Mouse (Mus musculus) hindbrain, embryonic 14.5 days (tissue): ENCODE data around the gene A930017K11Rik. TPM values are rescaled to one million over a fixed set of nuclear protein-coding genes. Genes with fewer than 3 reads are reported as not detected.

Source experiments
- ATAC-seq: fragments of 200-750 bp; cut with Nextera tagmentation; 2 replicates; pipeline ENCODE4 v1.8.0; 2017; ENCODE audit warnings: moderate number of reproducible peaks, mild to moderate bottlenecking, moderate TSS enrichment, moderate library complexity; ENCODE audit not compliant: low FRiP score
- DNase-seq: peaks from one replicate; pipeline ENCODE4 v3.0.0-alpha.2; 2015; ENCODE audit warnings: low spot score
- H3K27ac ChIP-seq: fragments of 300-500 bp; sonication (generic); 2 replicates; pipeline ENCODE4 v1.5.1; 2014; ENCODE audit warnings: mild to moderate bottlenecking, moderate library complexity
- H3K27me3 ChIP-seq: fragments of 300-500 bp; sonication (generic); 2 replicates; pipeline ENCODE4 v1.6.1; 2014; ENCODE audit warnings: mild to moderate bottlenecking, low read length, mixed read lengths; ENCODE audit not compliant: control insufficient read depth, insufficient read depth
- H3K36me3 ChIP-seq: fragments of 300-500 bp; sonication (generic); replicated peaks from 2 replicates; pipeline ENCODE4 v1.6.1; 2014; ENCODE audit not compliant: control insufficient read depth, insufficient read depth
- H3K4me1 ChIP-seq: fragments of 300-500 bp; sonication (generic); replicated peaks from 2 replicates; pipeline ENCODE4 v1.6.1; 2014; ENCODE audit warnings: antibody characterized with exemption, low read length, mixed read lengths; ENCODE audit not compliant: control insufficient read depth, insufficient read depth
- H3K4me2 ChIP-seq: fragments of 300-500 bp; sonication (generic); replicated peaks from 2 replicates; pipeline ENCODE4 v1.6.1; 2014; ENCODE audit warnings: mild to moderate bottlenecking, moderate library complexity
- H3K4me3 ChIP-seq: fragments of 300-500 bp; sonication (generic); replicated peaks from 2 replicates; pipeline ENCODE4 v1.5.1; 2014; ENCODE audit warnings: mild to moderate bottlenecking, low read length
- H3K9ac ChIP-seq: fragments of 300-500 bp; sonication (generic); 2 replicates; pipeline ENCODE4 v1.6.1; 2014
- H3K9me3 ChIP-seq: fragments of 300-500 bp; sonication (generic); 2 replicates; pipeline ENCODE4 v1.6.1; 2016; ENCODE audit warnings: low read length; ENCODE audit not compliant: control insufficient read depth
- WGBS: fragments of 180-500 bp; shearing (Covaris S2); extraction: QIAGEN DNeasy Blood & Tissue Kit; methylation state at CpG from one replicate; pipeline ENCODE4 v1.1.7; 2014; 5-methylcytosine and 5-hydroxymethylcytosine counted together
- polyA plus RNA-seq: library from polyadenylated mRNA; unstranded; fragments of >200 nt; fragmentation: Nextera tagmentation; extraction: Ambion mirVana; gene quantifications from 2 replicates; pipeline ENCODE4 v1.2.1, GENCODE M21; 2014

A930017K11Rik gene
- polyA plus RNA-seq, 1 experiment from 2014 or later, result 0.44 TPM

DNA sequence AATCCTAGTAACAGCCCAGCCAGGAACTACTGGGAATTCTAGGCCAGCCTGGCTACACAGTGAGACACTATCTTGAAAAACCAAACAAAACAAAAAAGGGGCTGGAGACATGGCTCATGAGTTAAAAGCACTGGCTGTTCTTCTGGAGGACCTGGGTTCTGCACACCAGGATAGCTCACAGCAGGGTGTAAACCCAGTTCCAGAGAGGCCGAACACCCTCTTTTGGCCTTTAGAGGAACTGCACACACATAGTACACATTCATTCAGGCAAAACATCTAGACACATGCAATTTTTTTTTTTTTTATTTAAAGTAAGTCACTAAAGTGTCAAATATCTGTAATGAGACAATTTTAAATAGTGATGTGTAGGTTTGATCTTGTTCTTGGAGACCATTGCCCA lies 52.2 kb downstream of the A930017K11Rik start:
- ATAC-seq (no peak), DNase-seq (no peak)
- H3K4me2 ChIP-seq, result no peak overlapping the region
- no peak overlapping the region for H3K9ac ChIP-seq
- H3K27me3 ChIP-seq, result no peaks in the 10 kb centered on the region
- H3K4me1 ChIP-seq, result no peaks in the 10 kb centered on the region
- 100% methylated on average over 1 of the region's 1 CpGs for WGBS
- no peaks in the 10 kb centered on the region for H3K36me3 ChIP-seq
- no peaks in the 10 kb centered on the region for H3K9me3 ChIP-seq
- no peak overlapping the region for H3K27ac ChIP-seq
- H3K4me3 ChIP-seq, result no peak overlapping the region

Other genes starting within 250 kb of the A930017K11Rik start
- gene Gng13, start 235.4 kb downstream of the A930017K11Rik start, polyA plus RNA-seq, result 8.1 and 10.0 TPM in 2 replicates
- 3.4 and 3.6 TPM in 2 replicates for gene Chtf18, start 225.1 kb downstream of the A930017K11Rik start, polyA plus RNA-seq
- gene Rpusd1, start 224.9 kb downstream of the A930017K11Rik start, polyA plus RNA-seq, result 21.8 and 22.8 TPM in 2 replicates
- gene Mslnl, start 216.5 kb downstream of the A930017K11Rik start, polyA plus RNA-seq, result not detected in 2 replicates
- not detected in 2 replicates for gene Msln, start 198.2 kb downstream of the A930017K11Rik start, polyA plus RNA-seq
- gene Narfl, start 178.8 kb downstream of the A930017K11Rik start, polyA plus RNA-seq, result 28.7 and 29.1 TPM in 2 replicates
- 116 and 138 TPM in 2 replicates for gene Haghl, start 166.9 kb downstream of the A930017K11Rik start, polyA plus RNA-seq
- gene Ccdc78, start 166.0 kb downstream of the A930017K11Rik start, polyA plus RNA-seq, result 0.41 TPM in 1 of 2 replicates, not detected in the other
- 77.6 and 91.6 TPM in 2 replicates for gene Fam173a, start 159.7 kb downstream of the A930017K11Rik start, polyA plus RNA-seq
- gene AC134908.4, start 156.9 kb downstream of the A930017K11Rik start, polyA plus RNA-seq, result not detected in 2 replicates
- gene Metrn, start 155.4 kb downstream of the A930017K11Rik start, polyA plus RNA-seq, result 11.8 and 15.1 TPM in 2 replicates
- 31.7 and 35.0 TPM in 2 replicates for gene Fbxl16, start 143.5 kb downstream of the A930017K11Rik start, polyA plus RNA-seq
- gene Wdr24, start 128.9 kb downstream of the A930017K11Rik start, polyA plus RNA-seq, result 29.9 and 32.1 TPM in 2 replicates
- 39.3 and 42.1 TPM in 2 replicates for gene Jmjd8, start 123.7 kb downstream of the A930017K11Rik start, polyA plus RNA-seq
- gene Stub1, start 119.2 kb downstream of the A930017K11Rik start, polyA plus RNA-seq, result 336 and 357 TPM in 2 replicates
- gene Rhbdl1, start 115.3 kb downstream of the A930017K11Rik start, polyA plus RNA-seq, result 51.3 and 57.1 TPM in 2 replicates
- gene Gm20683, start 110.8 kb downstream of the A930017K11Rik start, polyA plus RNA-seq, result 8.7 and 9.3 TPM in 2 replicates
- 6.5 and 9.9 TPM in 2 replicates for gene Rhot2, start 107.7 kb downstream of the A930017K11Rik start, polyA plus RNA-seq
- gene Wdr90, start 91.1 kb downstream of the A930017K11Rik start, polyA plus RNA-seq, result 13.1 and 14.2 TPM in 2 replicates
- 26.8 and 27.3 TPM in 2 replicates for gene Mcrip2, start 83.8 kb downstream of the A930017K11Rik start, polyA plus RNA-seq
- gene Mettl26, start 77.5 kb downstream of the A930017K11Rik start, polyA plus RNA-seq, result 58.5 and 67.3 TPM in 2 replicates
- 0.63 and 0.71 TPM in 2 replicates for gene Wfikkn1, start 71.7 kb downstream of the A930017K11Rik start, polyA plus RNA-seq
- gene Rab40c, start 32.8 kb downstream of the A930017K11Rik start, polyA plus RNA-seq, result 28.1 and 29.8 TPM in 2 replicates
- 64.2 and 74.2 TPM in 2 replicates for gene Pigq, start 7.6 kb downstream of the A930017K11Rik start, polyA plus RNA-seq
- gene Nhlrc4, start 7.6 kb downstream of the A930017K11Rik start, polyA plus RNA-seq, result 0.13 TPM in 1 of 2 replicates, not detected in the other
- gene Capn15, start 33.2 kb upstream of the A930017K11Rik start, polyA plus RNA-seq, result 21.5 and 27.5 TPM in 2 replicates
- 27.4 and 29.5 TPM in 2 replicates for gene Rab11fip3, start 117.0 kb upstream of the A930017K11Rik start, polyA plus RNA-seq
- 22.6 and 28.8 TPM in 2 replicates for gene Decr2, start 137.8 kb upstream of the A930017K11Rik start, polyA plus RNA-seq
- gene Nme4, start 143.0 kb upstream of the A930017K11Rik start, polyA plus RNA-seq, result 14.5 and 17.5 TPM in 2 replicates
- 3.2 and 3.9 TPM in 2 replicates for gene Tmem8, start 160.7 kb upstream of the A930017K11Rik start, polyA plus RNA-seq
- gene Mrpl28, start 170.9 kb upstream of the A930017K11Rik start, polyA plus RNA-seq, result 184 and 190 TPM in 2 replicates
- gene Axin1, start 186.1 kb upstream of the A930017K11Rik start, polyA plus RNA-seq, result 7.0 and 8.5 TPM in 2 replicates
- gene Pdia2, start 246.5 kb upstream of the A930017K11Rik start, polyA plus RNA-seq, result 0.28 TPM in 1 of 2 replicates, not detected in the other